Comparison of ENCODE assay signal across 8 mouse cellular contexts in the genomic region with DNA sequence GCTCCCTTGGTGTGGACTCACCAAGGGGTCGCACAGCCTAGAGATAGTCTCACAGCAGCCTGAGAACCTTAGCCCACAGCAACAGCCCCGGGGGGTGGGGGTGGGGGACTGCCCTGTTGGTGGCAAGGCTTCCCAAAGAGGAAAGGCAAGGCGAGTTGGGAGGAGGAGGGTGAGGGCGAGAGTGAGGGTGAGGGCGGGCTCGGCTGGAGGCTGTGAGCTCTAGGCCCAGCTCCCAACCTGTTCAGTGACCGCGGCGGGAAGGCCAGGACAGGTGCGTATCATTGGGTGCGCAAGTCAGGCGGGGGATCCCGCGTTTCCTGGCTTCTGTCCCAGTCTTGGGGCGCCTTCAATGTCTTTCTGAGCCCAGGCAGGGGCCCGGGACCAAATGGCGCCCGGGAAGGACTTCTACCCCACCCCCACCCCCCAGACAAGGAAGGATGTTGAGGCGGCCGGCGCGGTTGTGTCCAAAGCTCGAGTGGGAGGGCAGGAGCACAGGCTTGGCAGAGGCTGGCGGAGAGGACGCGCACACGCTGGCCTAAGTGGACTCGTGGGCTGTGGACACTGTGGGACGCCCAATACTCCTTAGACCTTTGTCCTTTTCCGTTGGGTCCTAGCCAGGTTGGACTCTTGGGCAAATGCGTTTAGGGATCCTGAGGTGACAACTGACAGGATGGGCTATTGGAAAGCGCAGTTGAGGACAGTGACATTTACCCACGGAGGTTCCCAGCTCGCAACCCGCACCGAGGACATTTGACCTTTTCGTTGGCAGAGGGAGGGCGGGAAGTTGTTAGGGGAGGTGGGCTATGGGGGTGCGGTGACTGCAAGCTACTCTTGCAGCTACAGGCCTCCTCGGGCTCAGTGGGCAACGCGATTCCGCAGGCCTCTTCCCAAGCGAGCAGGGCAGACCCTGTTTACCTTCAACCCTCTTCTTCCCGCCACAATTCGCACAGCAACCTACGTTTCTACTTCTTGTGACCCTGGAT. TPM values are rescaled to one million over a fixed set of nuclear protein-coding genes. Genes with fewer than 3 reads are reported as not detected.
DNase-seq lines count a peak whose midpoint lies in the region; ATAC-seq lines count a peak whose summit lies in the region.

No protein-coding gene starts in this region.

- no peak overlapping the region for H3K27ac ChIP-seq in embryonic facial prominence, embryonic 11.5 days (replicated peaks; ENCODE audit: low read depth, low read length)
- H3K27ac ChIP-seq in midbrain, embryonic 13.5 days, result no peak overlapping the region

- peaks cover 52% of the 10 kb centered on the region for H3K27me3 ChIP-seq in embryonic facial prominence, embryonic 11.5 days (ENCODE audit: control insufficient read depth, insufficient read depth, low read length)
- peaks cover 93% of the 10 kb centered on the region for H3K27me3 ChIP-seq in midbrain, embryonic 13.5 days

- WGBS in embryonic facial prominence, embryonic 11.5 days, result 1% methylated on average over 43 of the region's 47 CpGs
- WGBS in midbrain, embryonic 13.5 days, result 2% methylated on average over 47 of the region's 47 CpGs

- no peak overlapping the region for H3K9ac ChIP-seq in embryonic facial prominence, embryonic 11.5 days (replicated peaks; ENCODE audit: low read length)
- 0 out of 2 replicates have a peak overlapping the region, but pooled peaks have one; percentile 23 for H3K9ac ChIP-seq in midbrain, embryonic 13.5 days (replicated peaks)

- DNase-seq in cerebellum, postnatal 10 days, result peak; percentile 44 to 47
- no peak for DNase-seq in cerebellum, adult 9-10 months
- DNase-seq in embryonic facial prominence, embryonic 11.5 days (ENCODE audit: low spot score), result peak; percentile 32
- DNase-seq in kidney, adult 9 months, result peak; percentile 70
- no peak for DNase-seq in gastrocnemius, adult 8-10 months (ENCODE audit: low spot score in 2 of 2)
- DNase-seq in layer of hippocampus, adult 9-11 months, result no peak

- no peak overlapping the region; the same call in 1 of the 2 replicates for H3K4me3 ChIP-seq in embryonic facial prominence, embryonic 11.5 days (ENCODE audit: low read depth, low read length)
- peak overlapping the region; percentile 45 for H3K4me3 ChIP-seq in midbrain, embryonic 13.5 days (replicated peaks)

- H3K4me2 ChIP-seq in embryonic facial prominence, embryonic 11.5 days (ENCODE audit: low read depth, low read length), result peak overlapping the region; percentile 8; the same call in 1 of the 2 replicates
- peak overlapping the region; percentile 81 for H3K4me2 ChIP-seq in midbrain, embryonic 13.5 days (replicated peaks)

- H3K4me1 ChIP-seq in embryonic facial prominence, embryonic 11.5 days (ENCODE audit: control insufficient read depth, insufficient read depth, low read length), result peaks cover 2% of the 10 kb centered on the region
- peaks cover 70% of the 10 kb centered on the region for H3K4me1 ChIP-seq in midbrain, embryonic 13.5 days (replicated peaks)

- H3K36me3 ChIP-seq in embryonic facial prominence, embryonic 11.5 days (replicated peaks; ENCODE audit: control insufficient read depth, insufficient read depth, low read depth, low read length), result no peaks in the 10 kb centered on the region
- no peaks in the 10 kb centered on the region for H3K36me3 ChIP-seq in midbrain, embryonic 13.5 days

- 0 out of 2 replicates have a peak, but pooled peaks have one; percentile 31 for ATAC-seq in embryonic facial prominence, embryonic 11.5 days (replicated peaks; ENCODE audit: insufficient number of reproducible peaks, low FRiP score, low TSS enrichment, low read depth)
- no peak for ATAC-seq in midbrain, embryonic 13.5 days
- no peak for ATAC-seq in activated CD4-positive, CD25-positive, alpha-beta regulatory T cell, adult 4 months

- H3K9me3 ChIP-seq in embryonic facial prominence, embryonic 11.5 days (replicated peaks; ENCODE audit: control insufficient read depth, low read length), result no peaks in the 10 kb centered on the region
- H3K9me3 ChIP-seq in midbrain, embryonic 13.5 days, result no peaks in the 10 kb centered on the region

RNA-seq across cellular contexts. Expression of a gene that starts 1.2 kb away (rescaled TPM):
- 1.5 and 2.2 TPM in 2 replicates for polyA plus RNA-seq in embryonic facial prominence, embryonic 11.5 days (2014; fragmentation: Nextera tagmentation; extraction: Ambion mirVana)
- polyA plus RNA-seq in midbrain, embryonic 13.5 days (2015; fragmentation: Nextera tagmentation; extraction: Ambion mirVana), result 16.5 and 16.9 TPM in 2 replicates
- total RNA-seq in gastrocnemius, adult 8-10 months (2022), result 10 to 100 TPM; 15.2 to 29.3 (median 24.2) TPM
- not detected for polyA plus RNA-seq in activated CD4-positive, CD25-positive, alpha-beta regulatory T cell, adult 4 months (2017; shearing (Covaris generic))

Comparison
In these comparisons a context has a peak if more than half of its experiments do, and no peak if none do; other contexts are left out.
1. DNase-seq: peak in cerebellum, postnatal 10 days (2 of 2), embryonic facial prominence, embryonic 11.5 days (single experiment) and kidney, adult 9 months (single experiment); none in cerebellum, adult 9-10 months (single experiment), gastrocnemius, adult 8-10 months (0 of 2) and layer of hippocampus, adult 9-11 months (single experiment).